Mouse (Mus musculus) neutrophil, adult 83 days (primary cell): ENCODE data around the gene Agmat. TPM values are rescaled to one million over a fixed set of nuclear protein-coding genes. Genes with fewer than 3 reads are reported as not detected.

Source experiments
- total RNA-seq, 2 experiments: library from RNA; stranded (reverse); gene quantifications; one replicate each; pipeline ENCODE4 v1.2.4; 2023

The Agmat gene
- total RNA-seq = not detected

GRCm38 (mm10) chr4:141746578-141747346 is at the start of gene Agmat:
TSS of gene Agmat (plus strand) at chr4:141746672.

GRCm38 (mm10) chr4:141722731-141723672 is 23.5 kb upstream of the Agmat start, which contains the start of gene Ddi2:
TSS of gene Ddi2 (minus strand) at chr4:141723419.

GRCm38 (mm10) chr4:141790524-141790990 is 44.1 kb downstream of the Agmat start, which contains the start of gene Dnajc16:
TSS of gene Dnajc16 (minus strand) at chr4:141790931.

GRCm38 (mm10) chr4:141793282-141794151 is 47.0 kb downstream of the Agmat start, which contains the start of gene Casp9:
TSS of gene Casp9 (plus strand) at chr4:141793612.

Other genes with a start within 250 kb of the Agmat start
- 10 to 100 TPM; 82.0 to 96.2 TPM for gene Spen, start 208.1 kb upstream of the Agmat start, total RNA-seq
- gene Fblim1, start 140.6 kb upstream of the Agmat start, total RNA-seq = under 1 TPM in 1 of 2 experiments, not detected in 1; 0.42 TPM
- gene Tmem82, start 128.0 kb upstream of the Agmat start, total RNA-seq = not detected
- not detected for gene Slc25a34, start 122.9 kb upstream of the Agmat start, total RNA-seq
- gene Plekhm2, start 81.8 kb upstream of the Agmat start, total RNA-seq = 10 to 100 TPM; 25.6 to 26.4 TPM
- 1 to 10 TPM in 1 of 2 experiments, under 1 TPM in 1; 0.79 to 1.3 TPM for gene Rsc1a1, start 61.1 kb upstream of the Agmat start, total RNA-seq
- 10 to 100 TPM; 42.8 to 46.7 TPM for gene Ddi2, start 23.3 kb upstream of the Agmat start, total RNA-seq
- gene Dnajc16, start 44.3 kb downstream of the Agmat start, total RNA-seq = 1 to 10 TPM; 4.9 TPM
- 10 to 100 TPM; 20.4 to 20.5 TPM for gene Casp9, start 46.9 kb downstream of the Agmat start, total RNA-seq
- gene Cela2a, start 79.5 kb downstream of the Agmat start, total RNA-seq = not detected
- not detected for gene Ctrc, start 99.7 kb downstream of the Agmat start, total RNA-seq
- gene Efhd2, start 128.2 kb downstream of the Agmat start, total RNA-seq = 100 to 1,000 TPM; 118 to 123 TPM